Mouse (Mus musculus): ENCODE results near the gene Cgas. TPM values are rescaled to one million over a fixed set of nuclear protein-coding genes. Genes with fewer than 3 reads are reported as not detected.
A peak's percentile ranks its signal among the peaks of the same experiment; 100 is the strongest.

Gene Cgas
- polyA plus RNA-seq, 1 experiment, result 0.79 TPM

DNA sequence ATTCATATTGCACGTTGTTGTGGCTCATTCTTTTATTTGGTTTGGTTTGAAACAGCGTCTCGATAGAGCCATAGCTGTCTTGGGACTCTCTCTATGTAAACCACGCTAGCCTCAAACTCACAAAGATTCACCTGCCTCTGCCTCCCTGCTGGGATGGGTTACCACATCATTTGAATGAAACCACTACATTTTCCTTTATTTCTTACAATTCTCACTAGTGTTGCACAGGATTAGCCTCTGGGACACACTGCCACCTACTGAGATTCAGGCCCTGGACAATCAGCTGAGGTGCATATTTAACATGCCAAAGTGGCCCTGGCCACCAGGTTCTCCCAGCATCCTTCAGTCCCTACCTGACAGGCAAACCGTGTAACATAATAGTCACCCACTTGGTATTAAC is 3.6 kb downstream of the Cgas start:
- H3K27ac ChIP-seq (ENCODE audit: insufficient read depth, low read length), result no peak overlapping the region
- H3K27me3 ChIP-seq (ENCODE audit: control insufficient read depth, insufficient read depth, low read length), result peaks cover 4% of the 10 kb centered on the region
- 32% methylated on average over 5 of the region's 5 CpGs for WGBS
- H3K36me3 ChIP-seq (ENCODE audit: control insufficient read depth, insufficient read depth, low read length), result 0 out of 2 replicates have a peak, but pooled peaks cover 1% of the 10 kb centered on the region
- H3K4me3 ChIP-seq (ENCODE audit: extremely low read depth, insufficient read depth, insufficient read length), result no peak overlapping the region
- peaks cover 4% of the 10 kb centered on the region for H3K4me1 ChIP-seq (ENCODE audit: control insufficient read depth, insufficient read depth, insufficient read length)
- TF ChIP-seq CTCF (IDR thresholded peaks at IDR 0.05; ENCODE audit: extremely low read depth, insufficient read depth, insufficient read length, insufficient replicate concordance) (no peak), POLR2A (IDR thresholded peaks at IDR 0.05; ENCODE audit: low read depth, low read length) (no peak)
- DNase-seq (ENCODE audit: low read depth in 1 of 2, low spot score in 2 of 2), result peak in 1 of 2 experiments; percentile 7

DNA sequence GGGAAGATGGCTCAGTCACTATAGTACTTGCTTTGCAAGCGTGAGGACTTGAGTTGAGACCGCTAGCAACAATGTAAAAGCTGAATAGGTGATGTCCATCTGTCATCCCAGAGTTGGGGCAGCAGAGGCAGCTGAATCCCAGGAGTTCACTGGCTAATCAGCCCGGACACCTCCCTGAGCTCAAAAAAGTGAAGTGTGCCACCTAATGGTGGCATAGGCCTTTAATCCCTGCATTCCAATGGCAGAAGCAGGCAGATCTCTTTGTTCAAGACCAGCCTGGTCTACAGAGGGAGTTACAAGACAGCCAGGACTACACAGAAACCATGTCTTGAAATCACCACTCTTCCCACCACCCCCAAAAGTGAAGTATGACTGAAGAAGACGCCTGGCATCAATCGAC is 10.6 kb downstream of the Cgas start:
- TF ChIP-seq POLR2A (IDR thresholded peaks at IDR 0.05; ENCODE audit: low read depth, low read length) (no peak), CTCF (IDR thresholded peaks at IDR 0.05; ENCODE audit: extremely low read depth, insufficient read depth, insufficient read length, insufficient replicate concordance) (no peak)
- no peaks in the 10 kb centered on the region for H3K27me3 ChIP-seq (ENCODE audit: control insufficient read depth, insufficient read depth, low read length)
- no peak overlapping the region for H3K27ac ChIP-seq (ENCODE audit: insufficient read depth, low read length)
- H3K4me3 ChIP-seq (ENCODE audit: extremely low read depth, insufficient read depth, insufficient read length), result no peak overlapping the region
- peaks cover 1% of the 10 kb centered on the region; the same call in 1 of the 2 replicates for H3K36me3 ChIP-seq (ENCODE audit: control insufficient read depth, insufficient read depth, low read length)
- WGBS, result 90% methylated on average over 5 of the region's 5 CpGs
- DNase-seq (ENCODE audit: low read depth in 1 of 2, low spot score in 2 of 2), result no peak
- peaks cover 20% of the 10 kb centered on the region for H3K4me1 ChIP-seq (ENCODE audit: control insufficient read depth, insufficient read depth, insufficient read length)

DNA sequence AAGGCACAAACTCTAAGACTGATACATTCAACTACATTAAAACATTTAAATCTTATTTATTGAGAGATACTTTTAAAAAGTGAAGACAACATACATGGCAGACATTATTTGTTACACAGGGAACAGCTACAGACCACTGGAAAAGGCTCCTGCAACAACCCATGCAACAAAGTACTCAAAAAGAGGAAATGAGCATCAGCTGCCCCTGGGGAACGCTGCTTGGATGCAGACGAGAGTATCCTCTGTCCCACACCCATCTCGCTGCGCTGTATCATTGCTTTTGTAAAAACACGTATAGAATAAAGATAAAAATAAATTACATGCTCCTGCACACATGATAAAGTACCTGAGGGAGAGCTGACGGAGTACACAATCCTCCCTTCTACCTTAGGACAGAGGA is 12.6 kb downstream of the Cgas start:
- no peak for TF ChIP-seq CTCF (IDR thresholded peaks at IDR 0.05; ENCODE audit: extremely low read depth, insufficient read depth, insufficient read length, insufficient replicate concordance)
- no peak for TF ChIP-seq POLR2A (IDR thresholded peaks at IDR 0.05; ENCODE audit: low read depth, low read length)
- 30% methylated on average over 6 of the region's 6 CpGs for WGBS
- Histone ChIP-seq H3K4me3 (ENCODE audit: extremely low read depth, insufficient read depth, insufficient read length) (no peak overlapping the region), H3K4me1 (ENCODE audit: control insufficient read depth, insufficient read depth, insufficient read length) (peaks cover 22% of the 10 kb centered on the region), H3K27ac (ENCODE audit: insufficient read depth, low read length) (no peak overlapping the region), H3K36me3 (ENCODE audit: control insufficient read depth, insufficient read depth, low read length) (peaks cover 1% of the 10 kb centered on the region; the same call in 1 of the 2 replicates), H3K27me3 (ENCODE audit: control insufficient read depth, insufficient read depth, low read length) (no peaks in the 10 kb centered on the region)
- peak; percentile 54 to 64 for DNase-seq (ENCODE audit: low read depth in 1 of 2, low spot score in 2 of 2)

DNA sequence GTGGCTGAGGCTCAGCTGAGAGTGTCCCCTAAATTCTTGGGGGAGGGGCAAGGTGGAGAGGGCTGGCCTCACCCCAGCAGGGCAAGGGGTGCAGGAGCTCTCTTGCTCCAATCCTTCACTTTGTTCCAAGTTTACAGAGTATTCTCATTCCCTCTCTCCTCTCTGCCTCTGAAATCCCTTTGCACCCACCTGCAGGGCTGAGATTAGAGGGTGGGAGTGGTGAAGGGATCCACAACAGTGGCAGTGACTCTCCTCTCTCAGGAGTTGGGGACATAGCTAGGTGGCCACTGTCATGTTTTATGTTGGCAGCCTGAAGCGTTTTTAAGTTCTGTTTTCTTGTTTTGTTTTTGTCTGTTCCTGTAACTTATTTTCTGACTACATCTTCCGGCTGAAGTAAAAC is 13.5 kb downstream of the Cgas start:
- TF ChIP-seq CTCF (IDR thresholded peaks at IDR 0.05; ENCODE audit: extremely low read depth, insufficient read depth, insufficient read length, insufficient replicate concordance) (no peak), POLR2A (IDR thresholded peaks at IDR 0.05; ENCODE audit: low read depth, low read length) (no peak)
- H3K4me1 ChIP-seq (ENCODE audit: control insufficient read depth, insufficient read depth, insufficient read length), result peaks cover 22% of the 10 kb centered on the region
- no peaks in the 10 kb centered on the region; the same call in 1 of the 2 replicates for H3K36me3 ChIP-seq (ENCODE audit: control insufficient read depth, insufficient read depth, low read length)
- 55% methylated on average over 2 of the region's 2 CpGs for WGBS
- H3K27ac ChIP-seq (ENCODE audit: insufficient read depth, low read length), result peak overlapping the region; percentile 52; the same call in 1 of the 2 replicates
- no peak overlapping the region for H3K4me3 ChIP-seq (ENCODE audit: extremely low read depth, insufficient read depth, insufficient read length)
- DNase-seq (ENCODE audit: low read depth in 1 of 2, low spot score in 2 of 2), result no peak
- no peaks in the 10 kb centered on the region for H3K27me3 ChIP-seq (ENCODE audit: control insufficient read depth, insufficient read depth, low read length)

DNA sequence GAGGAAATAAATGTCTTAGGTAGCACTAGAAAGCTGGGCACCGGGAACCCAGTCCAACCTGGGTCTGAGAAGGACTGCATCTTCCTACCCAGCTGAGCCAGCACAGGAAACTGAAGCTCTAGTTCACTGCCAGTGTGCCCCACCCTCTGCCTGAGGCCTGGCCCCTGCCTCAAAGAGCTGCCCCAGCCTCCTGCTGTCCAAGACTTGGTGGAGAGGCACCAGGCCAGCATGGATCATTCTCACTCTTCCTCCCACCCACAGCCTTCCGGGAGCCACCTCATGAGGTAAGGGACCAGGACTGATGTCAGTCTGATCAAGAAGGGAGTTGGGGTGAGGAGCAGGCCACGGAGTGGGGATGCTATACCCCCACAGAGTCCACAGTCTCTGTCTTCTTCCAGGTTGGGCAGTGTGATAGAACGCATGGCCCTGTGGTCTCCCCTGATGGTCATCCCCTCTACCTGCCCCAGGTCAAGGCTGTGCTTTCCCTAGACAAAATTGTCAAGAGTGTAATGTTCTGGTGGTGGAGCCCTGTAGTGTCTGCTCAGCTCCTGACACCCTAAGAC is 14.1 kb downstream of the Cgas start:
- peaks cover 22% of the 10 kb centered on the region for H3K4me1 ChIP-seq (ENCODE audit: control insufficient read depth, insufficient read depth, insufficient read length)
- H3K36me3 ChIP-seq (ENCODE audit: control insufficient read depth, insufficient read depth, low read length), result no peaks in the 10 kb centered on the region; the same call in 1 of the 2 replicates
- H3K27me3 ChIP-seq (ENCODE audit: control insufficient read depth, insufficient read depth, low read length), result no peaks in the 10 kb centered on the region
- H3K4me3 ChIP-seq (ENCODE audit: extremely low read depth, insufficient read depth, insufficient read length), result no peak overlapping the region
- TF ChIP-seq CTCF (IDR thresholded peaks at IDR 0.05; ENCODE audit: extremely low read depth, insufficient read depth, insufficient read length, insufficient replicate concordance) (no peak), POLR2A (IDR thresholded peaks at IDR 0.05; ENCODE audit: low read depth, low read length) (no peak)
- WGBS, result 67% methylated on average over 4 of the region's 4 CpGs
- H3K27ac ChIP-seq (ENCODE audit: insufficient read depth, low read length), result peak overlapping the region; percentile 21
- DNase-seq (ENCODE audit: low read depth in 1 of 2, low spot score in 2 of 2), result no peak

DNA sequence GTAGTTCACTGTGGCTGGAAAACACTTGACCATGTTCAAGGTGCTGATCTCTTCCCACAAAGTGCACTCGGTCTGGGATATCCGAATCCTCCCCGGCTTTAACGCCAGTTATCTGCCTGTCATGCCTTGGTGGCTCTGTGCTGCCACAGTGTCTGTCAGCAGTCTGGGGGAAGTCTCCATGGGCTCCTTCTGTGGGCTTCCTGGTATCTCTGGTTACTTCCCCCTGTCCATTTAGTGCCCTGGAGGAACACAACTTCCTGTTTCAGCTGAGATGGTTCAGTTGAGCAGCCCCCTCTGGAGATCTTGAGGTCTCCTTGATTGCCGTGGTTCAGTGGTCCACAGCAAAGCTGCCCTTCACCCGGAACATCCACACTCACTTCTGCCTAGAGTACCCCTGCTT is 14.9 kb downstream of the Cgas start:
- TF ChIP-seq POLR2A (IDR thresholded peaks at IDR 0.05; ENCODE audit: low read depth, low read length) (no peak), CTCF (IDR thresholded peaks at IDR 0.05; ENCODE audit: extremely low read depth, insufficient read depth, insufficient read length, insufficient replicate concordance) (no peak)
- Histone ChIP-seq H3K4me1 (ENCODE audit: control insufficient read depth, insufficient read depth, insufficient read length) (peaks cover 22% of the 10 kb centered on the region), H3K27me3 (ENCODE audit: control insufficient read depth, insufficient read depth, low read length) (no peaks in the 10 kb centered on the region), H3K27ac (ENCODE audit: insufficient read depth, low read length) (peak overlapping the region; percentile 19), H3K36me3 (ENCODE audit: control insufficient read depth, insufficient read depth, low read length) (no peaks in the 10 kb centered on the region), H3K4me3 (ENCODE audit: extremely low read depth, insufficient read depth, insufficient read length) (no peak overlapping the region)
- WGBS, result 33% methylated on average over 6 of the region's 6 CpGs
- peak in 1 of 2 experiments; percentile 13 for DNase-seq (ENCODE audit: low read depth in 1 of 2, low spot score in 2 of 2)

DNA sequence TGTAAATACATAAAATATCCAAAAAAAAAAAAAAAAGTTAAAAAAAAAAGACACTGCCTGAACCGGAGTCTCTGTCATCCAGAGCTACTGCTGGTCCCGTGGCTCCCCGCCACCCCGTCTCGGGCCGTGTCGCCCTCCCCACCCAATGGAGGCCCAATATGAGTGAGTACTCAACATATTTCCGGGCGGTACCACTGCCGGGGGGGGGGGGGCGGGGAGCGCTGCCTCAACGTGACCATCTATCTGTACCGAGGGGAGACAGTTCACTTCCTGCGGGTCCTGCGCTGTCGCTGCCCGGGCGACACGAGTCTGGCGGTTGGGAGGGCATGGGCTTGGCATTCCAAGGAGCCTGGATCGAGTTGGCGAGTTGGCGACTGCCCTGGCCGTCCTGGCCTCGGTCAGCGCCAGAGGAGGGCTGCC is 15.7 kb downstream of the Cgas start:
- DNase-seq (ENCODE audit: low read depth in 1 of 2, low spot score in 2 of 2), result peak in 1 of 2 experiments; percentile 18
- Histone ChIP-seq H3K27me3 (ENCODE audit: control insufficient read depth, insufficient read depth, low read length) (no peaks in the 10 kb centered on the region), H3K4me3 (ENCODE audit: extremely low read depth, insufficient read depth, insufficient read length) (peak overlapping the region; percentile 60), H3K27ac (ENCODE audit: insufficient read depth, low read length) (no peak overlapping the region), H3K4me1 (ENCODE audit: control insufficient read depth, insufficient read depth, insufficient read length) (peaks cover 22% of the 10 kb centered on the region), H3K36me3 (ENCODE audit: control insufficient read depth, insufficient read depth, low read length) (no peaks in the 10 kb centered on the region)
- 29% methylated on average over 27 of the region's 27 CpGs for WGBS
- TF ChIP-seq CTCF (IDR thresholded peaks at IDR 0.05; ENCODE audit: extremely low read depth, insufficient read depth, insufficient read length, insufficient replicate concordance) (no peak), POLR2A (IDR thresholded peaks at IDR 0.05; ENCODE audit: low read depth, low read length) (no peak)

All from spleen, adult 2 months (tissue).